Mouse (Mus musculus): ENCODE data around the gene Slc25a21.

Gene Slc25a21

DNA sequence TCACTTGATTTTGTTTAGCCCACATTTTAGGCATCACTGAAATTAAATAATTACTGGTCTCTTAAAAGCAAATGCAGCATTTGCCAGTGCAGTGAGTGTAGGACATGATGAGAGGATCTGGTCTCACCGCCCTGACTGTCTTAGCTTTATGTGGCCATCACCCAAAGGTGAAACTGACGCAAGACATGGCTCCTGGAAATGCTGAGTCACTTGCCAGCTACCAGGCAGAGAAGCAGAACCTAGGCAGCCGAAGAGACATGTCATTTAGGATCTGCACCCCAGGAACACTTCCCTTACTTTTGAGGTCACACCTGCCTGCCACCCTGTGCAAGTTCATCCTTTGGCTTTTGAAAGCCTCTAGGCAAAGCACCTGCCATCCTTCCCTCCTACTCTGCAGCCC is 180.4 kb downstream of the Slc25a21 start:
- no peak for DNase-seq (ENCODE audit: low spot score in 2 of 2)

DNA sequence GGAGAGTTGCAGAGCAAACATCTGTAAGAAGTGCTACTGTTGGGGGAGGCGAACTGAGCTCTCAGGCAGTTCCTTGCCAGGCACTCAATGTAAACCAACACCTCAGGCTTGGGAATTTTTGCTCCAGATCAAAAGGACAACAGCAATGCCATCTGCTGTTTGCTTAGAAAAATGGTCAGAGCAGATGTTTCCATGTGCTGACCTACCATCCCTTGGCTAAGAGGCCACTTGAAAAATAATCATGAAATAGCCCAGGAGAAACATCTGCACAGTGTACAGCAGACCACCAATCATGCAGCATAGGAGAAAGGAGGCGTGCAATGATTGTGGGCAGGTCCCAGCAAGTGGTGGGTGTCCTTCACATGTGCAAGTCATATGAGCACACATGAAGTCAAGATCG is 180.9 kb downstream of the Slc25a21 start:
- no peak for DNase-seq (ENCODE audit: low spot score in 2 of 2)

DNA sequence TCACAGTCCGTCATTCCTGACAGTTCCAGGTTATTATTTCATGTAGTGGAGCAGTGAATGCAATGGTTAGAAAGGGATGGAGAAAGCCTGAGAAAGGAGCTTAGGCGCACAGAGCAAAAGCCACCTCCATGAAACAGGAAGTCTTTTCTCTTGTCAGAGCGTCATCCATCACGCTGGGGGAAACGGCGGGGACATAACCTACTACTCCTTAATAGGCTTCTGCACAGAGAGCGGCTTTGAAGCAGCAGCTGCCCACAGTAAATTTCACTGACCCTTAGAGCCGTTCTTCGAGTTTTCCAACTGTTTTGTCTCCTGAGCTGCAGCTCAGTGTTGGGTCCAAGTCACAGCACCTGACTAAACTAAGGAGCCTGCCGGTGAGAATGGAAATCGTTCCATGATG is 188.3 kb downstream of the Slc25a21 start:
- DNase-seq (ENCODE audit: low spot score in 2 of 2), result no peak

DNA sequence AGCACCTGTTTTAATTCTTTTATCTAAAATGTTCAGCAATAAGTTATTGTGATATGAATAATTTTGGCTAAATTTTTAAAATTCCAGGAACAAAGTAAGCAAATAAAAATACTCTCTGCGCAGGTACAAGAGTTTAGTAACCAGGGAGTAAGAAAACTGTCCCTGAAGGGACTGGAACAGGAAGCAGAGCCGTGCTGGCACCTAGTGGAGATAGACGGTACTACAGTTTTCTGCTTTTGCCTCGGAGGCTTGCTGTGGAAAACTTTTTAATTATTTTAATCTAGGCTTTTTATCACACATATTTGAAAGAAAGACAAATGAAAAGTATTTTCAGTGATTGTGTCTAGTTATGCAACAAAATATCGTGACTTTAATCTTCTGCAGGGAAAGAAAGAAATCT is 211.2 kb downstream of the Slc25a21 start:
- peak in 1 of 2 experiments; percentile 29 for DNase-seq (ENCODE audit: low spot score in 2 of 2)

DNA sequence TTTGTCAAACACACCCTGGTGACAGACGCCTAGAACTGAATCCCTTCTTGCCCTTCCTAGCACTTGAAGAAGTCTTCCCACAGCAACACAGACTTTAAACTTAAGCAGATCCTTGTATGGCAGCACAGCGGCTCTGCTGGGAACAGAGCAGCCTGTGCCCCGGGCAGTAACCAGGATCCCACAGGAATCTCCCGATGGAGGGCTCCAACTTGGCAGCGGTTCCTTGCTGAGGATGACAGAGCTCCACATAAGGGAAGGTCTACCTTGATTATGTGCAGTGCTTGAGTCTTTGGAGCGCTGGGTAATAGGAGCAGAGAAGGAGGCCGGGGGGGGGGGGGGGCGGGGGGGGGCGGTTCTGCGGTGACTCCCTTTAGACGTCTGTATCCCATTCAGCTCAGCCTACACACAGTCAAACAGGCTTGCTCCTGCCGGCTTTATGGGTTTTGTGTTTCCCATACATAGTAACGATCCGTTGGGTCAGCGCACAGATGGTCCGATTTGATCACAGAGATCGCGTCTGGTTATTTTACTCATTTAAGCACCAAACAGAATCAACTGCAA is 215.1 kb downstream of the Slc25a21 start:
- DNase-seq (ENCODE audit: low spot score in 2 of 2), result no peak

DNA sequence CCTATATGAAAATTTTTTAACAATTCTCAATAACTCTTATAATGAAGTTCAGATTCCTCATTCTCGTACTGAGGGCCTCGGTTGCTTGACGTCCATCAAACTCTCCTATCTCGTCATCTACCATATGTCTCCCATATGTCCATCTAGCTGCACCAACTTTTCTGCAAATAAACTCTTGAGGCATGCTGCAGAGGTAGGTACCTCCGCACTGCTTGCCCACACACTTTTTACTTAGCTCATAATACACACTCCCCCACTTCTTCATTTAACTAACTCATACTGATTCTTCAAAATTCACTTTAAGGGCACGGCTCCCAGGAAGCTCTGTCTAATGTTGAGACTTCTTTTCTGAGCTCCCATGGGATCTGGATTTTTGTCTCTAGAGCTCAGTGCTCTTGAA is 222.0 kb downstream of the Slc25a21 start:
- DNase-seq (ENCODE audit: low spot score in 2 of 2), result no peak

DNA sequence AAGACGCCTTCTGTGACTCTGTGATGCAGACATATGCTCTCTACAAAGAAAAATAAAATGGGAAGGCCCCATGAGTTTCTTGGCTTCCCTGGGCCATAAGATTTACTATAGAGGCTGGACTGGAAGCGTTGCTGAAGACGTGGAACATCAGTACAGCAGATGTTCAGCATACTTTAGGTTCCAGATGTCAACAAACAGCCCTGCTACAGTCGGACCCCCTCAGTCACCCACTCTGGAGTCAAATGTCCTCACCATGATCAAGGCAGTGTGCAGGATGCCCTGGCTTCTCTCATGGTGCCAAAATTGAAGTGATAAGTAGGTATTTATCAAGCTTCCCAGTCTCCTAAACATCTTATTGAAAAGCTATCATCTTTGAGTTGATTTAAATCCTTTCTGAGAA is 234.0 kb downstream of the Slc25a21 start:
- DNase-seq (ENCODE audit: low spot score in 2 of 2), result no peak

DNA sequence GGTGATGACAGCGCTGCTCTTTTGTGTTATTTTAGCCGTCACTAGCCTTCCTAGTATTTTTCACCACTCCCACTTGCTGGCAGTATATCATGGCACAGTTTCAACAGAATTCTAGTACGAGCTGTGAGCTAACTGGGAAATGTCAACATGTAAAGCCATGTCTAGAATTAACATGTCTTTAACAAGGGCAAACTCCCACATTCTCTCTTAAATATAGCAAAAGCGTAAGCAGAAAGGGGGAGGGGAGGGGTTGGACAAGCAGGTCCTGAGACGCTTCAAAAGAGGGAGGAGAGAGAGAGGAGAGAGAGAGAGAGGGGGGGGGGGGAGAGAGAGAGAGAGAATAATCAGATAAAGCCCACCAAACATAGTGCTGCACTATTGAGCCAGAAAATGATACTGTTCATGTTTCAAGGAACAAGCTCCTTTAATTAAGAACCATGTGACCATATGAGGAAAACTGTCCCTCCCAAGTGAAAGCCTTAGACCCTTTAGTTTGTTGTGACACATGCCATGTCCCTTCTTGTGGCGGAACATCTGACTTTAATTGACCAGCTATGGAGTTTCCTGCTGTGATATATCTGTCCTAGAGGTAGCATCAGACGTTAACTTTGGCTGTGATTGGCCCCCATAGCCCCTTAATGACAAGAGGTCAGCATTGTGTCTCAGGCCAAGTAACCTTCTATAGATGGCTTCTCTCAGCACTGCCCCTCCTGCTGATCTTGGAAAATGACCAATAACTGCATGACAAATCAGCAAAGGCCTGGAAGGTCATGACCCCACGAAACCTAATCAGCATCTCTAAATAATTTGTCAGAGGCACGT is 237.8 kb downstream of the Slc25a21 start:
- DNase-seq (ENCODE audit: low spot score in 2 of 2), result no peak

DNA sequence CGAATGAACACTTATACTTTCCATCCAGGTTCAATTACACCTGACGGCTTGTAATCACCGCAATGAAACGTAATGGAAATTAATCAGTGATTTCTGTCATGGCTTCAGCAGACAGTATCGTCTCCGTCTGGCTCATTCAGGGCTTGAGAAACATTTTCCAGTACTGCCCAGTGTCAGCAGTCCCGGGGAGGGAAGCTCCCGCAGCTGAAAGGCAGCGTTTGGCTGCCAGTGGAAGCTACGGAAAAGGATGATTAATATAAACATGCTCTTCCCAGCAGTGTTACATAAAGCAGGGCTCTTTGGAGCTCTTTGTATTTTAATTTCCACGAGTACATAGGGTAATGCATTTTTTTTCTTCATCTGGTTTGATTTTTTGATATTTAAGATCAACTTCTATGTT is 239.0 kb downstream of the Slc25a21 start:
- no peak for DNase-seq (ENCODE audit: low spot score in 2 of 2)

DNA sequence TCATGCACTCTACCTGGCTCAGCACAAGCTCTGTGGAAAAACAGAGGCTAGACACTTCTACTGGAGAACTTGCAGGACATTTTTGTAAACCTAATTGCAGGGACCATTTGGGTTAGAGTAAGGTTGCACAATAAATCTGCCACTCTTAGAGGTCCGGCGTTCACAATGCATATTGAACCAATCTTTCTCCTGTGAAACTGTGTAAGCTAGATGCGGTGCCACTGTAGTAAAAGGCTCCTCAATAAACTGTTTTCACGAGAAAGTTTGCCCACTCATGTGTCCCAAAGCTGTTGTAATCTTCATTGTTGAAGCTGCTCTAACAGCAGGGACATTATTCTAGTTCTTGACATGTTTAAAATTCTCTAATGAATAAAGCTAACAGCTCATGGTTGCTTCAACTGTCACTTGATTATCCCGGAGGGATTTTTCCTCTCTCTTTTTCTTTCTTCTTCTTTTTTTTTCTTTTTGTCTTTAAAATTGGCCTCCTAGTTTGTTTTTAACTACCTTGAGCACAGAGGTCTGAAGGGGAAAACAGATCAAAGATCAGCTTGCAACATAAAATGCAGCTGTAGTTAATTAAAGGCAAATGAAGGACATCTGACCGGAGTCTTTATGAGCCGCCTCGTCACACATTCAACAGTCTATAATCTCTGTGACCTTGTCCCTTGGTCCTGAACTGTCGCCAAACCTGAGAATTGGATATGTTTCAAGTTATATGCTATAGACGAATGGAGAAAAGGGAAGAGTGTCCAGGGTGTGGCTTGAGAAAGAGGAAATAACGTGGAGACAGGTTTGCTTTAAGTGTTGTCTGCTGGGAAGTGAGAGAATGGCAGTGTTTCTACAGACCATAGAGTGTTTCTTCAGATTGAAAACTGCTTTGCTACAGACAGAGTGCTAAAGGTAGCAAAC is 245.3 kb downstream of the Slc25a21 start:
- no peak for DNase-seq (ENCODE audit: low spot score in 2 of 2)

DNA sequence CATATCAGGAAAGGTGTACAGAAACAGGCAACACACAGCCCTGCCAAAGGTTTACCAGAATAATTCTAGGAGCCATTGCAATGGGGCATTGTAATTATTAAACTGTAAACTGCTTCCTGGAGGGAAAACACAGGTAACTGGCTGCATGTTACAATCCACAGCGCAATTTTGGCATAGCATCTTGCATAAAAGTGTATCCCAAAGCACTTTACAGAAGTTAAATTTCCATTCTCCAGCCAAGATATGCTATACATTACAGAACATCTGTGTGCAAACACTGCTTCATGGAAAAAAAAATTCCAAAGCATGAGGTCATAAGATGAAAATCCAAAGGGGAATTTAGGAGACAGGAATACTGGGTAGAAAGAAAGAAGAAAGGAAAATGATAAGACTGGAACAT is 253.0 kb downstream of the Slc25a21 start:
- DNase-seq (ENCODE audit: low spot score in 2 of 2), result no peak

DNA sequence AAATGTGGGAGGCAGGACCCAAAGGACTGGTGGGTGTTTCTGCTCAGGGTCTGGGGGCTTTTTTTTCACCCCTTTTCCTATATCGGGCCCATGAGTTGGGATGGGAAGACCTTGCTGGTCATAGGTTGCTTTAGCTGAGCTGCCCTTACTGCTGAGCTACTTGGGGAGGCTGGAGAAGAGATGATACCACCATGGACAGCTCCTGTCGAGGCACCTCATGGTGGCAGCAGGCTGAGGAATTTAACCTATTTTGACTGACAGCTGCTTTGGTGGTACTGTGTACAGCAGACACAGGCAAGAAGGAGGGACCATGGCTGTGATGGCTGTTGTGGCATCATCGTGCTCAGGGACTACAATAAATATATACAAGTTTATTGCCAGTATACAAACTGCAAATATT is 256.4 kb downstream of the Slc25a21 start:
- no peak for DNase-seq (ENCODE audit: low spot score in 2 of 2)

DNA sequence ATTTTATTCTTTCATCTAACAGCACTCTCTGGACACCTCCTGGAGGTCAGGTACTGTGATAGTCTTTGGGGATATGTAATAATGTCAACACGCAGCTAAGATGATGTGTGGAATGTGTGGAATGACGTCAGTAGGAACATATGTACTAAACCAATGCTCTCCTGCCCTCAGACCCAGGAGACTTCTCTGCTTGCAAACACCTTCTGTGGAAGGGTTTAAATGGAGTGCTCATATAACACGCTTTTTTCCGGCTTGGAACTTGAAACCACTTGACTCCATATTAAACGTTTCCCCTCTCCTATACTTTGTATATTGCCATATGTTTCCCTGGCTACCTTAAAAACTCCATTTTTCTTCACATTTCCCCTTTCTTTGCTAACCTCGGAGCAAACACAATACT is 279.1 kb downstream of the Slc25a21 start:
- DNase-seq (ENCODE audit: low spot score in 2 of 2), result no peak

DNA sequence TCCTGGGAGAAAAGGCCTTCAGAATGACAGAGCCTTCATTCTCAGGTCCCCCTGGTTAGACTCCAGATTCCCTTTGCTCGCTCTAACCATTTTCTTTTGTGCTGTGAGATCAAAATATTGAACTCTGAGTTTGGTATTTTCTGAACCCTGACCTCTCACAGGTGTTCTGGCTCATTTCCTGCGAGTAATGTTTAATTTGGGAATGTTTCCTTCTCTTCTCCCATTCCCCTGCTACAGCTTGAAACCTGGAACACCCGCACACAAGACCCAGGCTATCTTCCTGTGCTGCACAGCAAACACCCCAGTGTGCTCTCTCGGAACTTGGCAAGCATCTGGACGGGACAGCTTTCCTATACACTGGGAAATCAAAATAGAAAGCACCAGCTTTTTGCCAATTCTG is 290.8 kb downstream of the Slc25a21 start:
- DNase-seq (ENCODE audit: low spot score in 2 of 2), result no peak

DNA sequence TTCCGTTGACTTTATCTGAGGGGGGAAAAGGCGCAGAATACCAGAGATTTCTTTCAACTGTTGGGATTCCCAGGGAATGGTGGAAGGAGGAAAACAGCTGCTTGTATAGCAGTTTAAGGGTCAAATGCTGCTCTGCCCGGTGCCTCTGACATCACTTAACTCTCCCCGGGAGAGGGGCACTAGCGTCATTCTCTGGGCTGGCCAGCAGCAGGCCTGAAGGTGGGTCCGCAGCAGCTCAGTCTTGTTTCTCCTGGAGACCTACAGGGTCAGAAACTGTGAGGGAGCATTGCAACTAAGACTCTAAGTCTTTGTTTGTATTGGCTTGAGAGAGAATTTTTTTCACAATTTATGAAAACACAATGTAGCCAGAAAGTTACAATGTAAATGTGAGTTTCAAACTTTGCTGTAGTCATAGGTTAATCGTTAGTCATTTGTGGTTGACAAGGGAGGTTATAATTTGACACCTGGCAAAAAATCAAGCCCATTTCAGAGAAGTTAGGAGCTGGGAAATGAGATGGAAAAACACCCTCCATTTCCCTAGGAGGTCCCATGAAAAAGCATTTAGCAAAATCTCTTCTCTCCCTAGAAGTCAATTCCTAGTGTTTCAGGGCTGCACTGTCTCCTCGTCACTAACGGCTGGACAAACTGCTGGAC is 291.5 kb downstream of the Slc25a21 start:
- no peak for DNase-seq (ENCODE audit: low spot score in 2 of 2)

DNA sequence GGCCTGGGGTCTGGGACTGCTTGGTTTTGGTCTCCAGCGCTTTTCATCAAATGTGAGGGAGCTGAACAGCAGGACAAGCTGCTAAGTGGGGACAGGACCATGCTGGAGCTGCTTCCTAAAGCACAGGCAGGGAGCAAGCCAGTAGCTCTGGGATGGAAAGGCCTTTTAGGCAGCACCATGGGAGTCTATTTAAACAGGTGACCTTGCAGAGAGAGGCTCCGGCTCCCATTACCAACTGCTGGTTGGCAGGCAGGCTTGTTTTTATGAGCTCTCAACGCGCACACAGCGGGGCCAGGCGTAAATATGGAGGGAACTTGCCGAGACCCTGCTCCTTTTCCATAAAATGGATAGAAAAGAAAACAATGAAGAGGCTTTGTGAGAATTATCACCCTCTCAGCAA is 292.1 kb downstream of the Slc25a21 start:
- no peak for DNase-seq (ENCODE audit: low spot score in 2 of 2)

DNA sequence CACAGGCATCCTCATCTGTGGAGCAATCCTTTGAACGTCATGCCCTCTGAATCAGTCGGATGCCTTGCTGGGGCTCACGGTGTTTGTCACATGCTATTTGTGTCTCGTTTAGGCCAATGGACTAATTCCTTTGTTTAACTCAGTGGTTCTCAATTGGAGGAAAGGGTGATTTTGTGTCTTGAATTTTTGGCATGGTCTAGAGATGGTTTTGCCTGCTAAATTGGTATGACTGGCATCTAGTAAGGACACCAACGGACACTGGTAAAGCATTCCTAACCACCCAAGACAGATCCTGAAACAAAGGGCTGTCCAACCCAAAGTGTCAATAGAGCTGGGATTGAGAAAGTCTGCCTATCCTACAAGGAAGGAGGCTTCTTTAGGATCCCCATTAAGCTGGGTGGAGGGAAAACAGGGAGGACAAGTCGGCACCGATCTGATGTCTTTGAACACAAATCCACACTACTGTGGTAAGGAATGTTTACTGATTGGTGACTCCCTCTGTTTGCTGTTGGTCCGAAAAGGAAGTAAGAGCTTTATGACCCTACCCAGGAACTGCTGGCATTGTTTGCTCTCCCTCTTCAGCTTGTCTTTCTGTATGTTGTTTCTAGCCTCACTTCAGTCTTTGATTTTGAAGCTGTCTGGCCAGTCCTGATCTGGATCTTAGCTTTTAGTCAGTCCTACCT is 294.4 kb downstream of the Slc25a21 start:
- DNase-seq (ENCODE audit: low spot score in 2 of 2), result no peak

DNA sequence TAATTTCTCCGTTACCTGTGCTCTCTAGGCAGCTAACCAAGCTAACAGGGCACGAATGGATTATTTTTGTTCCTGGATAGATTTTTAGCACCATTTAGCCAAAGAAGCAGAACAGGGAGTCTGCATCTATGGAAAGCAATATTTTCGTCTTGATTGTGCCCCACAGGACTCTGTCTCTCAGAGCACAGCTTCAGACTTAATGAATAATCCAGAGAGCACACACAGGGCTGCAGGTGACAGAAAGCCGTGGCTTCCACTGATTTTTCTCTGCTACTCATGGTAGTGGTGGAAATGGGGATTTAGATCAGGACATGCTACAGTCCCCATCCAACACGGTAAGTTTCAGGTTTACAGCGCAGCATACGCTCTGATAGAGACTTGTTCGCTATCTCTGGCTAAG is 299.3 kb downstream of the Slc25a21 start:
- no peak for DNase-seq (ENCODE audit: low spot score in 2 of 2)

DNA sequence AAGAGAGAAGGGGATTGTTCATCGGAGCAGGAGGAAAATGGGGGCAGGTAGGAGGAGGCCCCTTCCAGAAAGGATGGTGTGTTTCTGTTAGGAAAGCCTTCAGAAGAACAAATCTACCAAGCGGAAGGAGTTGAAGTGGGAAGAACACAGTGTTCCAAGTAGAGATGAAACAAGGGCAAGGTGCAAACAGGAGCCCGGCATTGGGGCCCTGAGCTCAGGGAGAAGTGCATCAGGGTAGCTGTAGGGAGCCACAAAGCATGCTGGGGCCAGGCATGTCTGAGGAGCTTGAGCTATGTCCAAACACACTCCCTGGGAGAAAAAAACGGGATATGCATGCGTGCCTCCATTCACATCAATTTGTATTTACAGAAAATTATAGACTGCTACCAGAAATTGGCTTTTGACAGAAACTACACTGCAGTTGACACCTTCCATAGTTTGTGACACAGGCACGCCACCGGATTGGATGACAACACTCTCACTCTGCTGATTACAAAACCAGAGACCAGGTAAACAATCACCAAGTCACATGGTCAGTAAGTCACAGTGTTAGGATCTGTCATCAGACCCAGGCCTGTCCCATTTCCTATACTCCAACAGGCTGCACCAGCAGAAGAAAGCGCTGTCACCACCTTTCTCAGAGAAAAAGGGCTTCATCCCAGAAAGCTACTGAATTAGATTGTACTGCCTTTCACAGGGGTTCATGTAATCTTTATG is 299.9 kb downstream of the Slc25a21 start:
- no peak for DNase-seq (ENCODE audit: low spot score in 2 of 2)

DNA sequence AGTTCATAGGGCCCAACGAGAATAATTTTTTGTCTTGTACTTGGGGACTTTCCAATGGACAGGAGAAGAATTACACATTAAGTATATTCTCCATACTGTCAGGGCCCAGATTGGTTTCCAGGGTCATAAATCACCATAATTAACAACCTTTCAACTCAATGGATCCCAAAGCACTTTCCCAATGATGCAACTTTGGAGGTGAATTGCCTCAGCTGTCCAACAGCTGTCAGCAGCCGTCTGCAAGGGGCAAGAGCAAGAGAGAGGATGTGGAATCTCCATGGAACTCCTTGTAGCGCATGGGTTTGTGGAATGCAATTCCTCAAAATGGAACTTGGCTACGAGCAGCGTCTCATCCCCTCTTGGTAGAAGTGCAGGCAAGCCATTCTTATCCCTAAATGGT is 302.3 kb downstream of the Slc25a21 start:
- no peak for DNase-seq (ENCODE audit: low spot score in 2 of 2)

Data from spleen, postnatal 14 days (tissue).